Mouse (Mus musculus): ENCODE data around the gene Zfp938. TPM values are rescaled to one million over a fixed set of nuclear protein-coding genes. Genes with fewer than 3 reads are reported as not detected.

The Zfp938 gene
- total RNA-seq (2021) = 1 to 10 TPM; 5.2 to 6.5 TPM
- long read RNA-seq, experiment 1, partial matches to known transcripts = 12 of 14 reads
- long read RNA-seq, experiment 1, other reads (novel, unspliced or antisense) = 1 of 14 reads
- long read RNA-seq, experiment 2, partial matches to known transcripts = 16 of 16 reads
- long read RNA-seq, experiment 2, other reads (novel, unspliced or antisense) = 0 of 16 reads

DNA sequence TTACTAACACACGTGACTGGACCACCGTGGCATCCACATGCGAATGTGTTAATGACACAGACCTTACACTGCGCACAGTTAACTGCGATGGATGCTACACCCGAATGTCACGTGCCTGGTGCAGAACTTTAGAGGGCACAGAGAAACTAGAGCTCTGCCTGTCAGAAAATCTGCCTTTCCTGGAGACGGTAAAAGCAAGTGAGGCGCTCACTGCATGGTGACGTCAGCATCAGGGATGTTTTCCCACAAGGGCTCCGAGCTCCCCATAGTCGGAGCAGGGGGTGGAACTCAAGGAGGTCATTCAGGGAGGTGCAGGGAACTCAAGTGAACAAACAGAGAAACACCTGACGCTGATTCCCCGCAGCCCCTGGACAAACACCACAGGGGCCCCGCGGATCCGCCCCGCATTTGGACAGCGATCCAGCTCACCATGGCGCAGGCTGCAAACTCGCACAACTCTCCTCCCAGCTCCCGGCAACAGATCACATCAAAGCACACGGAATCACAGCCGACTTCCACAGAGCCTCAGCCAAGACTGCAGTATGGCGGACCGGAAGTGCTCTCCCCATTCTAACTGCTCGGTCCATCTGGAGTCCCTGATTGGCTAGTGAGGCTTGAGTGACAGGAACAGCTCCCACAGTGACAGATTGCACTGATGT is at the start of gene Zfp938:
Zfp938 (minus strand) TSS at position 539 of the 659 bp plus-strand sequence.
- DNase-seq = peak; percentile 87 to 91

DNA sequence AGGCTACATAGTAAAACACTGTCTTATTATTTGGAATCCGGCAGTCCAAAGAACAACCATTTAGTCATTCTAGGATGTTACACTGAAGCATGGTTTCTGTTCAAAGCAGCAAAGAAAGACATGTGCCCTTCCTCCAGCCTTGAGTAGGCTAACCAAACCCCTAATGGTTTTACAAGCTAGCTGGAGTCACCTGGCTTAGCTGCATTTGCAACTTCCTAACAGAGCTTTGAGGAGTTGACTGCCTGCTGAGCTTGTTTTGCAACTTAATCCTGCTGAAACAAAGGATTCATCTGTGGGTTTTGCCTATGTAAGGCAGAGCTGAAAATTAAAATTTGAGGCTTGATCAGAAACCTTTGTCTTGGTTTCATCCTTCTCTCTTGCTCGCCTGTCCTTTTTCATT is 16.3 kb upstream of the Zfp938 start:
- no peak for DNase-seq

DNA sequence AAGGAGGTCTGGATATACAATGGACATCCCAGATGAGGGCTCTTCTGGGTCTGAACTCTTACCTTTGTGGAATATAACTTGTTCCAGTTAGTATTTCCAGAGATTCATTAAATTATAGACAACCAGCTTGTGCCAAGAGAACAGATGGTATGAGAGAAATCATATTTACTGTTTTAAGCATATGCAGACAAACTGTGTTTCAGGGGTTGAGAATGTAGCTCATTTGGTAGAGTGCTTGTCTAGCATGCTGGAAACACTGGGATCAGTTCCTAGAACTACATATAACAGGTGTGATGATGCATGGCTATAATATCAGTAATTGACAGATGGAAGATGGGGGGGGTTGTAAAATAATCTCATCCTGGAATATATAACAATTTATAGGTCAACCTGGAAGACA is 3.9 kb upstream of the Zfp938 start:
- no peak for DNase-seq

DNA sequence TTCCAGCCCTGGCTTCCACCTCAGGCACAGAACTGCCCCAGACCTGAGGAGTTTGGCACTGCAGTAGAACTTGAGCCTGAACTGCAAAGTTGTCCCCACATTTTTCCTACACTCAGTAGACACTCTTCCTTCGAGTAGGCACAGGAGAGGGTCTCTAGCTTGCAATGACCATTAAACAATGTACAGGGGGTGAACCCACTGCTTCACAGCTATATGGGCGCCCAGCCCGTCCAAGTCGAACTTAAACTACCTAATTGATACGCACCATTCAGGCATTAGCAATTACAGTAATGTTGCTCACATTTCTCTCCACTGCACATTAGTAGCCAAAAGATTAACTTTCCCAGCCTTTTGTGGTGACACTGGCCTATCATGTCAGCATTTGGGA is 315 bp upstream of the Zfp938 start:
- DNase-seq = no peak

DNA sequence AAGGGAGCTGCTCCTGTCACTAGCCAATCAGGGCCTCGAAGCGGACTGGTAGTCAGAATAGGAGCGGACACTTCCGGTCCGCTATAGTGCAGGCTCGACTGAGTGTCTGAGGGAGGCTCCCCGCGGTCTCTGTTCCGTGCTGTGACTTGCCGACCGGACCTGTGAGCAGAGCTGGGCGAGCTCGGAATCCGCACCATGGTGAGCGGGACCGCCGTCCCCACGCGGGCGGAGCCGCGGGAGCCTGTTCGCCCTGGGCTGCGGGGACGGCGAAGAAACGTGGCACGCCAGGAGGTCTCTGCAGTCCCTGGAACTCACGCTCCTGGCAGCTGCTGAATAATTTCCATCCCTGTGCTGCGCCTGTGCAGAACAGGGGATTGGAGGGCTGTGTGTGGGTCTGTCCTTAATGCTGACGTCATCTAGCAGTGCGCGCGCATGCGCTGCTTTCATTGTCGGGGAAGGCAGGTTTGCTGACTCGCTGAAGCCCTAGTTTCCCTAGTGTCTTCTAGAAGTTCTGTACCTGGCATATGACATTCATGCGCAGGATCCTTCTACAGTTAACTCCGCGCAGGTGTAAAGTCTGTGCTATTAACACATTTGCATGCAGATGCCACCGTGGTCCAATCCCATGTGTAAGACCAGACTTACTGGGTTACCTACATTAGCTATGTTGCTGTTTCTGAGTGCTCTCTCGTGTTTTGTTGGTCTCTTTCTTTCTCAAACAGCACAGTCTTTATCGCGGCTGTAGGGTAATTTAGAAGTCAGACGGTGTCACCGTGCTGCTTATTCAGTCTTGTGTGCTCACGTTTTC is 62.6 kb downstream of the Zfp938 start:
- peak; percentile 83 to 89 for DNase-seq

Other genes starting within 250 kb of the Zfp938 start
- 1 to 10 TPM; 4.6 to 4.8 TPM for gene Zfp873, start 193.2 kb downstream of the Zfp938 start, total RNA-seq (2021)
- gene BC024063, start 157.9 kb downstream of the Zfp938 start, total RNA-seq (2021) = 1 to 10 TPM; 2.2 to 3.0 TPM
- 1 to 10 TPM; 2.0 to 2.7 TPM for gene AU041133, start 113.3 kb downstream of the Zfp938 start, total RNA-seq (2021)
- gene 4932415D10Rik, start 75.3 kb upstream of the Zfp938 start, total RNA-seq (2021) = not detected
- 1 to 10 TPM; 1.7 to 1.9 TPM for gene Gm4924, start 113.0 kb upstream of the Zfp938 start, total RNA-seq (2021)